Mouse (Mus musculus) G1E (cell line): ENCODE results near the gene Cap2. TPM values are rescaled to one million over a fixed set of nuclear protein-coding genes. Genes with fewer than 3 reads are reported as not detected.

ENCODE experiments used
- ATAC-seq: 2 replicates; pipeline ENCODE4 v1.8.0; 2016; ENCODE audit warnings: mild to moderate bottlenecking; ENCODE audit not compliant: insufficient number of reproducible peaks, poor library complexity, low FRiP score, severe bottlenecking; ENCODE audit errors: extremely low read depth
- DNase-seq: peaks from one replicate; pipeline ENCODE4 v3.0.0; 2012; ENCODE audit warnings: low spot score
- H3K27me3 ChIP-seq: 2 replicates; pipeline ENCODE4 v1.6.1; 2012; ENCODE audit warnings: mild to moderate bottlenecking, low read length, inconsistent platforms; ENCODE audit not compliant: insufficient read depth
- H3K36me3 ChIP-seq: replicated peaks from 2 replicates; pipeline ENCODE3; 2012; ENCODE audit warnings: mild to moderate bottlenecking, inconsistent platforms
- H3K4me1 ChIP-seq: 2 replicates; pipeline ENCODE4 v1.6.1; 2012; ENCODE audit warnings: low read depth, low read length, inconsistent platforms, mixed read lengths; ENCODE audit not compliant: insufficient read depth
- H3K4me3 ChIP-seq: 2 replicates; pipeline ENCODE4 v1.5.1; 2012; ENCODE audit warnings: low read depth, mild to moderate bottlenecking, inconsistent platforms, low read length, moderate library complexity, mixed read lengths
- H3K9me3 ChIP-seq: replicated peaks from 2 replicates; pipeline ENCODE4 v1.6.1; 2012; ENCODE audit warnings: inconsistent platforms
- CTCF ChIP-seq: IDR thresholded peaks from 2 replicates; pipeline ENCODE4 v1.5.1; 2012; ENCODE audit warnings: low read depth, low read length, inconsistent platforms, mixed read lengths
- GATA1 ChIP-seq: IDR thresholded peaks from 2 replicates; pipeline ENCODE4 v1.6.1; 2012; ENCODE audit warnings: borderline replicate concordance, low read length, inconsistent platforms, mixed read lengths
- GATA2 ChIP-seq: IDR thresholded peaks from 2 replicates; pipeline ENCODE4 v1.6.1; 2012; ENCODE audit warnings: low read depth, low read length, inconsistent platforms, borderline replicate concordance
- POLR2AphosphoS5 ChIP-seq: IDR thresholded peaks from 2 replicates; pipeline ENCODE4 v1.6.1; 2012; ENCODE audit warnings: low read depth, low read length, inconsistent platforms; ENCODE audit not compliant: insufficient replicate concordance
- TAL1 ChIP-seq: conservative IDR thresholded peaks from 2 replicates; pipeline ENCODE4 v1.6.1; 2012; ENCODE audit warnings: low read depth, low read length, inconsistent platforms, mixed read lengths
- polyA plus RNA-seq: library from polyadenylated mRNA; stranded (reverse); fragments of >175 nt; gene quantifications from 2 replicates; pipeline ENCODE4 v1.2.3, GENCODE M21; 2012
- total RNA-seq, 2 experiments: library from RNA; stranded (forward) in 1 of 2; stranded (reverse) in 1 of 2; fragments of 200-1000 nt in 1 of 2; fragments of >200 nt in 1 of 2; fragmentation: Nextera tagmentation in 1 of 2; gene quantifications; 2 replicates each; pipeline ENCODE4 v1.2.3; 2014 to 2017

Cap2 gene
- total and polyA plus RNA-seq, 3 experiments = 0.05 TPM; not detected in 2

DNA sequence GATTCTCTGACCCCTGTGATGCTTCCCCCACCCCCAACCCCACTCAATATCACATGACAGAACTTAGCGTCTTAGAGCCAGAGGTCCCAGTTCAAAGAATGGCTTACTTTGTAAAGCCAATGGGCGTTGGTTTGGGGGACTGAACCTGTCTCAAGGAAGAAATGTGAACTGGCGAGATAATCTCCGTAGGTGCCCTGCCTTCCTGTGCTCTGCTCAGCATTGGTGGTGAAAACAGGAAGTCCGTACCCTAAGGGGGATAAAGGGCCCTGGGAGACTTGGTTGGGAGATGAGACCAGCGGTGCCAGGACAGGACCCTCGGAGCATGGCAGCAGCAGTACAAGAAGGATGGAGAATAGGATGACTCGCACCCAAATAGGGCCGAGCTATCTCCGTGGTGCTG is 12.8 kb downstream of the Cap2 start:
- ATAC-seq (no peak), DNase-seq (no peak)
- no peaks in the 10 kb centered on the region for H3K27me3 ChIP-seq
- H3K4me1 ChIP-seq = no peaks in the 10 kb centered on the region
- TF ChIP-seq POLR2AphosphoS5 (no peak), TAL1 (no peak), GATA2 (no peak), CTCF (no peak), GATA1 (no peak)
- H3K36me3 ChIP-seq = no peaks in the 10 kb centered on the region
- no peak overlapping the region for H3K4me3 ChIP-seq
- H3K9me3 ChIP-seq = no peaks in the 10 kb centered on the region

DNA sequence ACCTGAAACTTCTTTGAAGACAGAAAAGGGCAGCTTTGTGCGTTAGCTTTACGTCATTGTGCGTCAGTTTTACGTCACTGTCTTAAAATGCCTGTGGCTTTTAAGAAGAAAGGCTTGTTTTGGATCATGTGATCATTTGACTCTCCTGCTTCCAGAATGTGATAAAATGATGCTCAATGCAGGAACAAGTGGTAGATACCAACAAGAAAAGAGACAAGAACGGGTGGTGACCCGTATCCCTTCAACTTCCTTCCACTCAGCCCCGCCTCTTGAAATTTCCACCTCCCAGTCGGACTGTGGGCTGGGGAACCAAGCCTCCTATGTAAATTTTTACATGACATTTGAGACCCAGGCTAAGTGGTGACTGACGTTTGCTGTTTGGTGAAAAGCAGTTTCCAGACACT is 13.5 kb downstream of the Cap2 start:
- ATAC-seq (no peak), DNase-seq (no peak)
- no peaks in the 10 kb centered on the region for H3K4me1 ChIP-seq
- TF ChIP-seq CTCF (no peak), POLR2AphosphoS5 (no peak), GATA2 (no peak), GATA1 (no peak), TAL1 (no peak)
- H3K36me3 ChIP-seq = no peaks in the 10 kb centered on the region
- H3K4me3 ChIP-seq = no peak overlapping the region
- H3K9me3 ChIP-seq = no peaks in the 10 kb centered on the region
- H3K27me3 ChIP-seq = no peaks in the 10 kb centered on the region

DNA sequence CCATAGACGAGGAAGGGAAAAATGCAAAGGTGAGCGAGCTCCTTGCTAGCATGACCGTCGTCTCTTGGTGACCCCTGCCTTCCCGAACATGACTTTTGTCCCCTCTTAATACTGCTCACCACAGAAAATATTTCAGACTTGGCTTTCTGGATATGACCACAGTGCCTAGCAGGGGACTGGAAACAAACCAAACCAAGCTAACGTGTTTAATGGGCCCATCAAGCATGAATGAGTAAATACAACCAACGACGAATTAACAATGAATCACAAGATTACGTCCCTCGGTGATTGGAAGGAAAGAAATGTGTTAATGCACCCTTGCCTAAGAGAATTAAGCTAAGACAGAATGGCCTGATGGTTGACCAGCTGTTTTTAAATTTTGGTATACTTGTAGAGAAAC is 13.9 kb downstream of the Cap2 start:
- DNase-seq (no peak), ATAC-seq (no peak)
- Histone ChIP-seq H3K27me3 (no peaks in the 10 kb centered on the region), H3K4me3 (no peak overlapping the region), H3K4me1 (no peaks in the 10 kb centered on the region), H3K36me3 (no peaks in the 10 kb centered on the region), H3K9me3 (no peaks in the 10 kb centered on the region)
- TF ChIP-seq GATA1 (no peak), CTCF (no peak)

DNA sequence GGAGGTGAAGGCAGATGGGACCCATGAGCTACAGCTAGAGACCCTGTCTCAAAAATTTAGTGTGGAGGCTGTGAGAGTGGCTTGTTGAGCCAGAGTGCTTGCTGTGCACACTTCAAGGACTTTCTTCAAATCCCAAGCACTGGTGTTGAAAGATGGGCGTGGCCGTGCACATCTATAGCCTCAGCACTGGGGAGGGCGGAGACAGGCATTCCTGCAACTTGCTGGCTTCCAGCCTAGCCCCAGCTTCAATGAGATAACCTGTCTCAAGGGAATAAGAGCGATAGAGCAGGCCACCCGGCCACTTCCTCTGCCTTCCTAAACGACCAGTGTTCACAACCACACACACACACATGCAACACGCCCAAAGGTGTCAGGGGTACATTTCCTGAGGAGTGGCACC is 14.5 kb downstream of the Cap2 start:
- ATAC-seq (no peak), DNase-seq (no peak)
- Histone ChIP-seq H3K4me3 (no peak overlapping the region), H3K4me1 (no peaks in the 10 kb centered on the region), H3K36me3 (no peaks in the 10 kb centered on the region), H3K9me3 (no peaks in the 10 kb centered on the region), H3K27me3 (no peaks in the 10 kb centered on the region)
- TF ChIP-seq POLR2AphosphoS5 (no peak), GATA2 (no peak), CTCF (no peak), TAL1 (no peak), GATA1 (no peak)

DNA sequence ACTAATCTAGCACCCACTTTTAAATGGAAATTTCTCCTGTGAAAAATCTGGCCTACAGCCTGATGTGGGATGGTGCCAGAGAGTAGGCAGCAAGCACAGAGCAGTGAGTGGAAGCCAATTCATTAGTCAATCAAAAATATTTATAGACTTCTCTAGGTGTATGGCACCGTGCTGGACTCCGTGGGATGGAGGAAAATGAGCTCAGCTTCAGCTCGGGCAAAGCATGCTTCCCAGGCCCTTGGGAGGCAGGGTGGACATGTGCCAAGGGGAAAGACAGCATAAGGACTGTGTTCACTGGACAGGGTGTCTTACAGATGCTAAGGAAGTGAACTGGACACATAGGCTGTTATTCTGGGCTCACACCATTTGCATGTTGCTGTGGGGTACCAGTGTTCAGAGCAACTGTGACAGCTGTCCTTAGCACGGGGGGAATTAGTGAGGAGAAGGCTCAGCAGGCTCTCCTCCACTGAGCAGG is 15.6 kb downstream of the Cap2 start:
- DNase-seq (no peak), ATAC-seq (no peak)
- H3K4me1 ChIP-seq = no peaks in the 10 kb centered on the region
- H3K9me3 ChIP-seq = no peaks in the 10 kb centered on the region
- no peaks in the 10 kb centered on the region for H3K36me3 ChIP-seq
- no peaks in the 10 kb centered on the region for H3K27me3 ChIP-seq
- no peak overlapping the region for H3K4me3 ChIP-seq
- no peak for TF ChIP-seq GATA1
- no peak for TF ChIP-seq POLR2AphosphoS5
- no peak for TF ChIP-seq TAL1
- TF ChIP-seq GATA2 = no peak
- TF ChIP-seq CTCF = no peak

DNA sequence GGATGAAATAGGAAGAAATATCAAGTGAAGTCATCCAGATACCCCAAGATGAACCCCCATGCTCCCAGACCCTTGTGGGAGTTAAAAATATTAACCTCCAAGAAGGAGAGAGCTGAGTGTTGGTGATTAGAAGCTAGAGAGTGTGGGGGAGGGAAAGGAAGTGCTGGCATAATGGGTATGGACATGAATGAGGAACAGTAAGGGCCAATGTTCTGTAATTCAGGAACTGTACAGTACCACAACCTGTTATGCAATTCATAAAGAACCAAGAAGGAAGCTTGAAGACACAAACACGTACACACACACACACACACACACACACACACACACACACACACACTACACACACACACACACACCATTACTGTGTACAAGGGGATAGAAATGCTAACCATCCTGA is 19.8 kb downstream of the Cap2 start:
- DNase-seq (no peak), ATAC-seq (no peak)
- Histone ChIP-seq H3K4me3 (no peak overlapping the region), H3K27me3 (peaks cover 4% of the 10 kb centered on the region; the same call in 1 of the 2 replicates), H3K4me1 (no peaks in the 10 kb centered on the region), H3K9me3 (no peaks in the 10 kb centered on the region), H3K36me3 (no peaks in the 10 kb centered on the region)
- TF ChIP-seq POLR2AphosphoS5 (no peak), CTCF (no peak), GATA1 (no peak), GATA2 (no peak), TAL1 (no peak)

DNA sequence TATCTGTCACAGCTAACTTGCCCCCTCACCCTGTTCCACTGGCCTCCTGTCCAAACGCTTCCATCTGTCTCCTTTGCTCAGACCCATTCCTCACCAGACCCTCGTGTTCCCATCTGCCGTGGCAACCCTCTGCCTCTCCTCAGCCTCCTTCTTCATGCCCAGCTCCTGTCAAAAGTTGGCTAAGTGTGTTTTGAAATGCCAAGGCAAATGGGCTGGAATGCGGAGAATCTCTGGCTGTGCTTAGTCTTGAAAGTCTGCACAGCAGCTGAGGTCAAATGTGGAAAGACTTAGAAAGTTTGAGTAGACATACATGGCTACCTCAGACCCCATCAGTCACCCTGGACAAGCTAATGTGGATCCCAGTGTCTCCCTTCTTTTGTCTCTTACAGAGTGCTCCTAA is 21.1 kb downstream of the Cap2 start:
- TF ChIP-seq POLR2AphosphoS5 (no peak), GATA2 (no peak)
- ATAC-seq (no peak), DNase-seq (no peak)
- Histone ChIP-seq H3K9me3 (no peaks in the 10 kb centered on the region), H3K27me3 (peaks cover 4% of the 10 kb centered on the region; the same call in 1 of the 2 replicates), H3K4me1 (no peaks in the 10 kb centered on the region), H3K4me3 (no peak overlapping the region), H3K36me3 (no peaks in the 10 kb centered on the region)
